Mouse (Mus musculus): ENCODE results near the gene Klk4. TPM values are rescaled to one million over a fixed set of nuclear protein-coding genes. Genes with fewer than 3 reads are reported as not detected.

Gene Klk4
- polyA plus RNA-seq, 1 experiment from 2014 or later, result not detected

DNA sequence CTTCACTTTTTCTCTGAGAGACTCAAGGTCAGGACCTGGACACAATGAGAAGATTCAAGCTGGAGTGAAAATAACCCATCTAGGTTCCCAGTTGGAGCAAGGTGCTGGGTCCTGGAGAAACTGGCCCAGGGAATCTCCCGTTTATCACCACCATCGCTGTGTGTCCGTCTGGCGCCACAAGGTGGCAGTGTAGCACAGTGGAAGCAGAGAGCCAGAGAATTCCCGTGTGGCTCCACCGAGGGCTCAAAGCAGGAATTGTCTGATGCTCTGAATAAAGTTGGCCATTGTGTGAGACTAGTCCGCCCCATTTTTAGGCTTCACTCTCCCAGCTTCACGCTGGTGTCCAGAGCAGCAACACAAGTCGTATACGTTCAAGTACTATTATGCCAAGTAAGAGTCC, 7.7 kb upstream of the Klk4 start:
- Histone ChIP-seq H3K4me1 (ENCODE audit: control insufficient read depth, insufficient read depth, low read length) (no peaks in the 10 kb centered on the region), H3K27me3 (ENCODE audit: control insufficient read depth, insufficient read depth, low read length) (no peaks in the 10 kb centered on the region), H3K36me3 (ENCODE audit: control insufficient read depth, insufficient read depth, low read length) (no peaks in the 10 kb centered on the region), H3K9me3 (ENCODE audit: control insufficient read depth, low read length) (no peaks in the 10 kb centered on the region), H3K27ac (replicated peaks; ENCODE audit: low read depth, low read length) (no peak overlapping the region), H3K4me3 (replicated peaks; ENCODE audit: low read depth, low read length) (no peak overlapping the region), H3K4me2 (ENCODE audit: low read length) (no peak overlapping the region), H3K9ac (replicated peaks; ENCODE audit: low read length) (no peak overlapping the region)
- ATAC-seq (ENCODE audit: low FRiP score, low TSS enrichment) (no peak), DNase-seq (peak; percentile 91)
- WGBS, result 5% methylated on average over 10 of the region's 10 CpGs

DNA sequence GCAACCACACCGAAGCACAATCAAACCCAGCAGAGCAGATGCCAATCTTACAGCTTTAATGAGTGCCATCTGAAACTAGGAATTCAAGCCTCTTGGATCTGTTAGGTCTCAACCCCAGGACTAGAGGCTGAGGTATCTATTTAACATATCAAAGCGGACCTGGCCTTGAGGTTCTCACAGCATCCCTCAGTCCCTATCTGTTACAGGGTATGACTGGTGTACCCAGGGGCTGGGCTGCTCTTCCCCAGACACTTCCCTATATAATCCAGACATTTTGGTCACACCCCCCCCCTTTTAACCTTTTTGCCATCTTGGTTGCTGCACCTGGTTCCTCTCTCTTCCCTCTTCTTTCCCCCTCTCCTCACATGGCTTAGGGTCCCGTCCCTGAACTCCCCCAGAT, 7.3 kb upstream of the Klk4 start:
- no peaks in the 10 kb centered on the region for H3K36me3 ChIP-seq (ENCODE audit: control insufficient read depth, insufficient read depth, low read length)
- WGBS, result 75% methylated on average over 3 of the region's 3 CpGs
- H3K27me3 ChIP-seq (ENCODE audit: control insufficient read depth, insufficient read depth, low read length), result no peaks in the 10 kb centered on the region
- ATAC-seq (ENCODE audit: low FRiP score, low TSS enrichment) (no peak), DNase-seq (no peak)
- no peak overlapping the region for H3K27ac ChIP-seq (replicated peaks; ENCODE audit: low read depth, low read length)
- H3K9ac ChIP-seq (replicated peaks; ENCODE audit: low read length), result no peak overlapping the region
- H3K9me3 ChIP-seq (ENCODE audit: control insufficient read depth, low read length), result no peaks in the 10 kb centered on the region
- H3K4me1 ChIP-seq (ENCODE audit: control insufficient read depth, insufficient read depth, low read length), result no peaks in the 10 kb centered on the region
- no peak overlapping the region for H3K4me2 ChIP-seq (ENCODE audit: low read length)
- no peak overlapping the region for H3K4me3 ChIP-seq (replicated peaks; ENCODE audit: low read depth, low read length)

DNA sequence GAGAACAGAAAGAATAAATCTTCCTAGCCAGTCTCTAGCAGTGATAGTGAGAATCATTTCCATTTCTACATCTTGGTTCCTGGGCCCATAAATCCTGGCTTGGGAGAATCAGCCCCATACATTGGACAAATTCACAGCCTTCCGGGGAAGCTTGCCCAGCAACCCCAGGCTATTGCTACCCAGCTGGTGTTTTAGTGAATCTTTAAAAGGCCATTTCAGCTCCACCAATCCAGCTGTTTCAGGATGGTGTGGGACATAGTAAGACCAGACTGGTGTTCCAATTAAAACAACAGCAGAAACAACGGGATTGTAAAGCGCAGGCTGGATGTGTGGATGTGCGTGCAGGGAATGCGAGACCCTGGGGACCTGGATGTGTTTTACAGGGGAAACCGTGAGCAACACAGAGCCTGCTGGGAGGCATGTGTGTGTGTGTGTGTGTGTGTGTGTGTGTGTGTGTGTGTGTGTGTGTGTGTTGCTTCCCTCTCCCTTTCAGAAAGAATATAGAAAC, 6.0 kb upstream of the Klk4 start:
- WGBS, result 83% methylated on average over 6 of the region's 6 CpGs
- H3K4me2 ChIP-seq (ENCODE audit: low read length), result no peak overlapping the region
- no peaks in the 10 kb centered on the region for H3K9me3 ChIP-seq (ENCODE audit: control insufficient read depth, low read length)
- H3K4me1 ChIP-seq (ENCODE audit: control insufficient read depth, insufficient read depth, low read length), result no peaks in the 10 kb centered on the region
- no peak overlapping the region for H3K4me3 ChIP-seq (replicated peaks; ENCODE audit: low read depth, low read length)
- no peak overlapping the region for H3K9ac ChIP-seq (replicated peaks; ENCODE audit: low read length)
- ATAC-seq (ENCODE audit: low FRiP score, low TSS enrichment) (no peak), DNase-seq (no peak)
- H3K27me3 ChIP-seq (ENCODE audit: control insufficient read depth, insufficient read depth, low read length), result no peaks in the 10 kb centered on the region
- no peak overlapping the region for H3K27ac ChIP-seq (replicated peaks; ENCODE audit: low read depth, low read length)
- no peaks in the 10 kb centered on the region for H3K36me3 ChIP-seq (ENCODE audit: control insufficient read depth, insufficient read depth, low read length)

- Histone ChIP-seq H3K4me2 (ENCODE audit: low read length) (no peak overlapping the region), H3K9me3 (ENCODE audit: control insufficient read depth, low read length) (no peaks in the 10 kb centered on the region), H3K36me3 (ENCODE audit: control insufficient read depth, insufficient read depth, low read length) (no peaks in the 10 kb centered on the region), H3K27me3 (ENCODE audit: control insufficient read depth, insufficient read depth, low read length) (no peaks in the 10 kb centered on the region), H3K4me3 (replicated peaks; ENCODE audit: low read depth, low read length) (no peak overlapping the region), H3K9ac (replicated peaks; ENCODE audit: low read length) (no peak overlapping the region), H3K4me1 (ENCODE audit: control insufficient read depth, insufficient read depth, low read length) (no peaks in the 10 kb centered on the region), H3K27ac (replicated peaks; ENCODE audit: low read depth, low read length) (no peak overlapping the region)
- no peak for DNase-seq
- ATAC-seq (ENCODE audit: low FRiP score, low TSS enrichment), result no peak
- WGBS, result 83% methylated on average over 4 of the region's 4 CpGs
Measured at GRCm38 (mm10) chr7:43876444-43876843, 4.5 kb upstream of the Klk4 start.

DNA sequence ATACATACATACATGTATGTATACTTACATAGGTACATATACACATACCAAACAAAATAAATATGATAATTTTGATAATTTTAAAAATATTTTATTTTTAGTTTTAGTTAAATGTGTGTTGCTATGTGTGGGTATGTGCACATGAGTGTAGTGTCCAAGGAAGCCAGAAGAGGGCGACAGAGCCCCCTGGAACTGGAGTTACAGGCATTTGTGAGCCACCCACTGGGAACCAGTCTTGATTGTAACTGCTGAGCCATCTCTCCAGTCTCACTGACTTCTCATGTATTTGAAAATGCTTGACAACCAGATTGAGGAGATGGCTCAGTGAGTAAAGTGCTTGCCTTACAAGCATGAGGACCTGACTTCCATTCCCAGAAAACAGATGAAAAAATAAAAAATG, 2.7 kb upstream of the Klk4 start:
- no peak overlapping the region for H3K4me3 ChIP-seq (replicated peaks; ENCODE audit: low read depth, low read length)
- no peaks in the 10 kb centered on the region for H3K9me3 ChIP-seq (ENCODE audit: control insufficient read depth, low read length)
- H3K9ac ChIP-seq (replicated peaks; ENCODE audit: low read length), result no peak overlapping the region
- WGBS, result 43% methylated on average over 1 of the region's 1 CpGs
- DNase-seq, result no peak
- no peak for ATAC-seq (ENCODE audit: low FRiP score, low TSS enrichment)
- no peaks in the 10 kb centered on the region for H3K4me1 ChIP-seq (ENCODE audit: control insufficient read depth, insufficient read depth, low read length)
- no peak overlapping the region for H3K27ac ChIP-seq (replicated peaks; ENCODE audit: low read depth, low read length)
- H3K4me2 ChIP-seq (ENCODE audit: low read length), result no peak overlapping the region
- no peaks in the 10 kb centered on the region for H3K36me3 ChIP-seq (ENCODE audit: control insufficient read depth, insufficient read depth, low read length)
- no peaks in the 10 kb centered on the region for H3K27me3 ChIP-seq (ENCODE audit: control insufficient read depth, insufficient read depth, low read length)

DNA sequence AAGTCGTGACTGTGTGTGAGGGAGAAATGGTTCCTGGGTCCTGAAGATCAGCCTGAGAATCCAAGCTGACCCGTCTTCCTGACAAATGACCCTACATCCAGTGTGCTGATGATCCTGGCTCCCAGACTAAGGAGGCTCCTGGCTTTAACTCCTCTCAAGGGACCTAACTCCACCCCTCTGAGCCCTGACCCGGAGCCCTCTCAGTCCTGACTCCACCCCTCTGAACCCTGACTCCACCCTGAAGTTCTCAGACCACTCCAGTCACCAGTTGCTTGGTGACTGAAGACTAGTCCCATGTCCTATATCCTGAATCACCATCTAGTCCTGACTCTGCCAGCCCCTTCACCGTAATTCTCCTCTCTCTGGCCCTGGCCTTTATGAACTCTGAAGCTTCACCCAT, 1.4 kb downstream of the Klk4 start:
- no peak overlapping the region for H3K27ac ChIP-seq (replicated peaks; ENCODE audit: low read depth, low read length)
- H3K27me3 ChIP-seq (ENCODE audit: control insufficient read depth, insufficient read depth, low read length), result no peaks in the 10 kb centered on the region
- no peak overlapping the region for H3K9ac ChIP-seq (replicated peaks; ENCODE audit: low read length)
- H3K4me3 ChIP-seq (replicated peaks; ENCODE audit: low read depth, low read length), result no peak overlapping the region
- WGBS, result 19% methylated on average over 4 of the region's 4 CpGs
- DNase-seq (no peak), ATAC-seq (ENCODE audit: low FRiP score, low TSS enrichment) (no peak)
- no peak overlapping the region for H3K4me2 ChIP-seq (ENCODE audit: low read length)
- no peaks in the 10 kb centered on the region for H3K36me3 ChIP-seq (ENCODE audit: control insufficient read depth, insufficient read depth, low read length)
- no peaks in the 10 kb centered on the region for H3K9me3 ChIP-seq (ENCODE audit: control insufficient read depth, low read length)
- no peaks in the 10 kb centered on the region for H3K4me1 ChIP-seq (ENCODE audit: control insufficient read depth, insufficient read depth, low read length)

GRCm38 (mm10) chr7:43882811-43883210, 1.9 kb downstream of the Klk4 start:
- Histone ChIP-seq H3K36me3 (ENCODE audit: control insufficient read depth, insufficient read depth, low read length) (no peaks in the 10 kb centered on the region), H3K4me1 (ENCODE audit: control insufficient read depth, insufficient read depth, low read length) (no peaks in the 10 kb centered on the region), H3K27me3 (ENCODE audit: control insufficient read depth, insufficient read depth, low read length) (no peaks in the 10 kb centered on the region), H3K4me2 (ENCODE audit: low read length) (no peak overlapping the region), H3K4me3 (replicated peaks; ENCODE audit: low read depth, low read length) (no peak overlapping the region), H3K27ac (replicated peaks; ENCODE audit: low read depth, low read length) (no peak overlapping the region), H3K9me3 (ENCODE audit: control insufficient read depth, low read length) (no peaks in the 10 kb centered on the region), H3K9ac (replicated peaks; ENCODE audit: low read length) (no peak overlapping the region)
- DNase-seq, result no peak
- no peak for ATAC-seq (ENCODE audit: low FRiP score, low TSS enrichment)
- WGBS, result 17% methylated on average over 4 of the region's 4 CpGs

- Histone ChIP-seq H3K27me3 (ENCODE audit: control insufficient read depth, insufficient read depth, low read length) (no peaks in the 10 kb centered on the region), H3K36me3 (ENCODE audit: control insufficient read depth, insufficient read depth, low read length) (no peaks in the 10 kb centered on the region), H3K4me3 (replicated peaks; ENCODE audit: low read depth, low read length) (no peak overlapping the region), H3K4me1 (ENCODE audit: control insufficient read depth, insufficient read depth, low read length) (no peaks in the 10 kb centered on the region), H3K9ac (replicated peaks; ENCODE audit: low read length) (no peak overlapping the region), H3K27ac (replicated peaks; ENCODE audit: low read depth, low read length) (no peak overlapping the region), H3K9me3 (ENCODE audit: control insufficient read depth, low read length) (no peaks in the 10 kb centered on the region), H3K4me2 (ENCODE audit: low read length) (peak overlapping the region; percentile 42)
- DNase-seq (peak; percentile 57), ATAC-seq (ENCODE audit: low FRiP score, low TSS enrichment) (no peak; the same call in 1 of the 2 replicates)
- WGBS, result 8% methylated on average over 14 of the region's 14 CpGs
Measured at GRCm38 (mm10) chr7:43883547-43883946, 2.6 kb downstream of the Klk4 start.

- Histone ChIP-seq H3K4me1 (ENCODE audit: control insufficient read depth, insufficient read depth, low read length) (no peaks in the 10 kb centered on the region), H3K36me3 (ENCODE audit: control insufficient read depth, insufficient read depth, low read length) (no peaks in the 10 kb centered on the region), H3K27me3 (ENCODE audit: control insufficient read depth, insufficient read depth, low read length) (no peaks in the 10 kb centered on the region), H3K4me2 (ENCODE audit: low read length) (no peak overlapping the region), H3K9me3 (ENCODE audit: control insufficient read depth, low read length) (no peaks in the 10 kb centered on the region), H3K27ac (replicated peaks; ENCODE audit: low read depth, low read length) (no peak overlapping the region), H3K9ac (replicated peaks; ENCODE audit: low read length) (no peak overlapping the region), H3K4me3 (replicated peaks; ENCODE audit: low read depth, low read length) (no peak overlapping the region)
- WGBS, result 68% methylated on average over 5 of the region's 5 CpGs
- ATAC-seq (ENCODE audit: low FRiP score, low TSS enrichment), result no peak
- no peak for DNase-seq
Measured at GRCm38 (mm10) chr7:43891365-43891764, 10.4 kb downstream of the Klk4 start.

All from midbrain, embryonic 14.5 days (tissue).